Mouse (Mus musculus) midbrain, embryonic 13.5 days (tissue): Measurements from ENCODE around the gene Slc22a12. TPM values are rescaled to one million over a fixed set of nuclear protein-coding genes. Genes with fewer than 3 reads are reported as not detected.

Experiments
- ATAC-seq: fragments of 200-750 bp; cut with Nextera tagmentation; 2 replicates; pipeline ENCODE4 v1.8.0; 2017; ENCODE audit warnings: mild to moderate bottlenecking, moderate TSS enrichment, moderate library complexity
- H3K27ac ChIP-seq: fragments of 300-500 bp; sonication (generic); 2 replicates; pipeline ENCODE4 v1.5.1; 2015; ENCODE audit warnings: inconsistent platforms, mild to moderate bottlenecking, moderate library complexity
- H3K27me3 ChIP-seq: fragments of 300-500 bp; sonication (generic); 2 replicates; pipeline ENCODE4 v1.6.1; 2015; ENCODE audit warnings: mild to moderate bottlenecking, inconsistent platforms
- H3K36me3 ChIP-seq: fragments of 300-500 bp; sonication (generic); 2 replicates; pipeline ENCODE4 v1.6.1; 2015; ENCODE audit warnings: mild to moderate bottlenecking, inconsistent platforms
- H3K4me1 ChIP-seq: fragments of 300-500 bp; sonication (generic); replicated peaks from 2 replicates; pipeline ENCODE4 v1.6.1; 2015; ENCODE audit warnings: inconsistent platforms
- H3K4me2 ChIP-seq: fragments of 300-500 bp; sonication (generic); replicated peaks from 2 replicates; pipeline ENCODE4 v1.6.1; 2015; ENCODE audit warnings: moderate library complexity, mild to moderate bottlenecking, inconsistent platforms
- H3K4me3 ChIP-seq: fragments of 300-500 bp; sonication (generic); replicated peaks from 2 replicates; pipeline ENCODE4 v1.5.1; 2015; ENCODE audit warnings: mild to moderate bottlenecking, inconsistent platforms
- H3K9ac ChIP-seq: fragments of 300-500 bp; sonication (generic); replicated peaks from 2 replicates; pipeline ENCODE4 v1.6.1; 2015; ENCODE audit warnings: mild to moderate bottlenecking, inconsistent platforms
- H3K9me3 ChIP-seq: fragments of 300-500 bp; sonication (generic); 2 replicates; pipeline ENCODE4 v1.6.1; 2016; ENCODE audit warnings: mild to moderate bottlenecking, inconsistent platforms
- WGBS: fragments of 180-500 bp; shearing (Covaris S2); methylation state at CpG from one replicate; pipeline ENCODE4 v1.1.7; 2015; 5-methylcytosine and 5-hydroxymethylcytosine counted together
- polyA plus RNA-seq: library from polyadenylated mRNA; unstranded; fragments of >200 nt; fragmentation: Nextera tagmentation; extraction: Ambion mirVana; gene quantifications from 2 replicates; pipeline ENCODE4 v1.2.1, GENCODE M21; 2015

Gene Slc22a12
- polyA plus RNA-seq, 1 experiment from 2014 or later: not detected

GRCm38 (mm10) chr19:6498350-6499131 is 44.3 kb downstream of the Slc22a12 start:
- no peak for ATAC-seq
- peak overlapping the region; percentile 96 for H3K27ac ChIP-seq
- H3K27me3 ChIP-seq: 0 out of 2 replicates have a peak, but pooled peaks cover 7% of the 10 kb centered on the region
- peaks cover 84% of the 10 kb centered on the region for H3K4me1 ChIP-seq
- H3K9ac ChIP-seq: peak overlapping the region; percentile 100
- H3K4me3 ChIP-seq: peak overlapping the region; percentile 89
- peak overlapping the region; percentile 94 for H3K4me2 ChIP-seq
- 4% methylated on average over 31 of the region's 38 CpGs for WGBS
- H3K9me3 ChIP-seq: no peaks in the 10 kb centered on the region
- no peaks in the 10 kb centered on the region for H3K36me3 ChIP-seq

DNA sequence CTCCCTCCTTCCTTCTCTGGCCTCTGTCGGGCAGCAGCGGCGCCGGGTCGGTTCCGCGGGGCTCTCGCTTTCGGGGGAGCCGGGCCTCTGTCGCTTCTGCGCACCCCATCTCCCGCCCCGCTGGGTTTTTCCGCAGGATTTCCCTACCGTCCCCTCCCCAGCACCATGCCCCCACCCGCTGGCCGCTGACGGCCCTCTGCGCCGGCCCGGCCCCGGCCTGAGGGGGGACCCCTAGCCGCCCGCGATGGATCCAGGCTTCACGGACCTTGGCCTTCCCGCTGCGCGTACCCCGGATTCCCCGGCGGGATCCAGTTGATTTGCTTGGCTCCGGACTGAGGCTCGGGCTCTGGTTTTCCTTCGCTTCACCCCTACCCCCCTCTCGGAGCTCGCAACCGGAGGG is 45.0 kb downstream of the Slc22a12 start:
- H3K36me3 ChIP-seq: no peaks in the 10 kb centered on the region
- H3K9ac ChIP-seq: peak overlapping the region; percentile 100
- H3K27me3 ChIP-seq: 0 out of 2 replicates have a peak, but pooled peaks cover 8% of the 10 kb centered on the region
- no peaks in the 10 kb centered on the region for H3K9me3 ChIP-seq
- peaks cover 84% of the 10 kb centered on the region for H3K4me1 ChIP-seq
- peak overlapping the region; percentile 96 for H3K27ac ChIP-seq
- ATAC-seq: peak; percentile 2; the same call in 1 of the 2 replicates
- under 1% methylated on average over 39 of the region's 39 CpGs for WGBS
- peak overlapping the region; percentile 89 for H3K4me3 ChIP-seq
- H3K4me2 ChIP-seq: peak overlapping the region; percentile 94

DNA sequence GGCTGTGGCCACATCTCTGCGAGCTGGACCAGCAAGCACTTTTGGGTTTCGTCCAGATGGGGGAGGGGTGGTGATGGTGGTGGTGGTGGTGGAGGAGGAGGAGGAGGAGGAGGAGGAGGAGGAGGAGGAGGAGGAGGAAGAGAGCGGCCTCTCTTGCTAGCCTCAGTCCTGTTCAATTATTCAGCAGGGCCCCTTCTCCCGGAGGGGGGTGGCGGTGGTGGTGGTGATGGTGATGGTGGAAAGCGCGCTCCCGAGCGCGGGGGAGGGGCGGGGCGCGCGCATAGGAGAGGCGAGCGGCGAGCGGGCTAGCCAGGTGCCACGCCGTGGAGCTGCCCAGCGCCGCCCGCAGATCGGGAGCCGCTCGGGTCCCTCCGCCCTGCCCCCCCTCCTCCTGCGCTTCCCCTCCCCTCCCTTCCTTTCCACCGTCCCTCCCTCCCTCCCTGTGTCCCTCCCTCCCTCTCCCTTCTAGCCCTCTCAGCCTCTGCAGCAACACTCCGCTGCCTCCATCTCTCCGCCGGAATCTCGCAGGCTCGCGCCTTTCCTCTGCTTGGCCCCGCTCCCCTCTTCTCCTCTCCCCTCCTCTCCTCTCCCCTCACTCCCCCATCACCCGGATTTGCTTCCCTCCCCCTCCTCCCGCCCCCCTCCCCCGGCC is 45.6 kb downstream of the Slc22a12 start:
- peaks cover 84% of the 10 kb centered on the region for H3K4me1 ChIP-seq

DNA sequence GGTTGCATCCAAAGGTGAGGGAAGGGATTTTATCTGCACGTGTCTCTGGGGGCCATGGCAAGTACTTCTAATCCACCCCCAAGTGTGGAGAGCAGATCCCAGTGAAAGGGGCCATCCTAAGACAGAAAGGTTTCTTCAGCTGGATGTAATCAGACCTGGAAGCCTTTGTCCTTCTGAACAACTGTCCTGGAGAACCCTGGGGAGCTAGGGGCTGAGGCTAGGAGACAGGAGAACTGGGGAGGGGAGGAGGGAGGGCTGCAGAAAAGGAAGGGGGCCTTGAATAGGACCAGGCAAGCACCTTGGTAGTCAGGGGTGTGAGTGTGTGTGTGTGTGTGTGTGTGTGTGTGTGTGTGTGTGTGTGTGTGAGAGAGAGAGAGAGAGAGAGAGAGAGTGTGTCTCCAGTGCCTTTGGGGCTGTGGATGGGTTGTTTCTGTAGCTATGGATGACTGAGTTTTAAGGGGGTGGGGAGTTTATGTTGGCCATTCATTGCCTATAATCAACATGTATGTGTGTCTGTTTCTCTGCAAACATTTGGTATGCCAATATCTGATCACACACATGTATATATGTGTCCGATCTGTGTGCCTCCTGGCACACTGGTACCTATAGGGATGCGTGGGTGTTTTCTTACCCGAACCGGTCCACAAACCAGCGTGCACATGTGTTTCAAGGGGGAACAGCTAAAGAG is 46.2 kb downstream of the Slc22a12 start:
- Histone ChIP-seq H3K27ac (peak overlapping the region; percentile 96), H3K36me3 (no peaks in the 10 kb centered on the region), H3K27me3 (0 out of 2 replicates have a peak, but pooled peaks cover 13% of the 10 kb centered on the region), H3K9ac (peak overlapping the region; percentile 63), H3K4me1 (peaks cover 83% of the 10 kb centered on the region), H3K4me3 (peak overlapping the region; percentile 89), H3K9me3 (no peaks in the 10 kb centered on the region), H3K4me2 (peak overlapping the region; percentile 94)
- 2% methylated on average over 6 of the region's 6 CpGs for WGBS
- ATAC-seq: peak; percentile 34

More for the DNA sequence above, 45.6 kb downstream of the Slc22a12 start:
- Histone ChIP-seq H3K36me3 (no peaks in the 10 kb centered on the region), H3K4me3 (peak overlapping the region; percentile 89), H3K27ac (peak overlapping the region; percentile 96), H3K9ac (peak overlapping the region; percentile 100), H3K27me3 (0 out of 2 replicates have a peak, but pooled peaks cover 12% of the 10 kb centered on the region), H3K4me2 (peak overlapping the region; percentile 94), H3K9me3 (no peaks in the 10 kb centered on the region)
- 0% methylated on average over 16 of the region's 39 CpGs for WGBS
- ATAC-seq: peak; percentile 73

GRCm38 (mm10) chr19:6495714-6496113 is 47.1 kb downstream of the Slc22a12 start:
- no peak overlapping the region for H3K4me3 ChIP-seq
- no peak overlapping the region; the same call in 1 of the 2 replicates for H3K4me2 ChIP-seq
- WGBS: 32% methylated on average over 8 of the region's 8 CpGs
- peak overlapping the region; percentile 96 for H3K27ac ChIP-seq
- peaks cover 75% of the 10 kb centered on the region for H3K4me1 ChIP-seq
- no peaks in the 10 kb centered on the region for H3K9me3 ChIP-seq
- peaks cover under 1% of the 10 kb centered on the region; the same call in 1 of the 2 replicates for H3K36me3 ChIP-seq
- H3K27me3 ChIP-seq: 0 out of 2 replicates have a peak, but pooled peaks cover 13% of the 10 kb centered on the region
- H3K9ac ChIP-seq: peak overlapping the region; percentile 36; the same call in 1 of the 2 replicates
- ATAC-seq: no peak

GRCm38 (mm10) chr19:6494504-6495170 is 48.2 kb downstream of the Slc22a12 start:
- peaks cover 3% of the 10 kb centered on the region; the same call in 1 of the 2 replicates for H3K36me3 ChIP-seq
- H3K27me3 ChIP-seq: peaks cover 18% of the 10 kb centered on the region; the same call in 1 of the 2 replicates
- H3K4me1 ChIP-seq: peaks cover 64% of the 10 kb centered on the region
- no peaks in the 10 kb centered on the region for H3K9me3 ChIP-seq
- WGBS: 69% methylated on average over 18 of the region's 18 CpGs
- ATAC-seq: no peak
- peak overlapping the region; percentile 36; the same call in 1 of the 2 replicates for H3K9ac ChIP-seq
- H3K27ac ChIP-seq: peak overlapping the region; percentile 14; the same call in 1 of the 2 replicates
- no peak overlapping the region for H3K4me2 ChIP-seq
- no peak overlapping the region for H3K4me3 ChIP-seq

GRCm38 (mm10) chr19:6494032-6494431 is 48.8 kb downstream of the Slc22a12 start:
- H3K9me3 ChIP-seq: no peaks in the 10 kb centered on the region
- H3K4me2 ChIP-seq: no peak overlapping the region
- H3K4me1 ChIP-seq: peaks cover 63% of the 10 kb centered on the region
- H3K36me3 ChIP-seq: peaks cover 3% of the 10 kb centered on the region; the same call in 1 of the 2 replicates
- no peak overlapping the region for H3K27ac ChIP-seq
- WGBS: 57% methylated on average over 5 of the region's 7 CpGs
- H3K4me3 ChIP-seq: no peak overlapping the region
- H3K27me3 ChIP-seq: peaks cover 18% of the 10 kb centered on the region; the same call in 1 of the 2 replicates
- ATAC-seq: no peak
- H3K9ac ChIP-seq: no peak overlapping the region

GRCm38 (mm10) chr19:6493219-6493618 is 49.6 kb downstream of the Slc22a12 start:
- Histone ChIP-seq H3K9ac (no peak overlapping the region), H3K9me3 (no peaks in the 10 kb centered on the region), H3K4me3 (no peak overlapping the region), H3K27ac (no peak overlapping the region), H3K36me3 (peaks cover 3% of the 10 kb centered on the region; the same call in 1 of the 2 replicates), H3K4me1 (peaks cover 56% of the 10 kb centered on the region), H3K4me2 (no peak overlapping the region), H3K27me3 (peaks cover 18% of the 10 kb centered on the region; the same call in 1 of the 2 replicates)
- 79% methylated on average over 7 of the region's 7 CpGs for WGBS
- no peak for ATAC-seq

GRCm38 (mm10) chr19:6492124-6492523 is 50.7 kb downstream of the Slc22a12 start:
- H3K27ac ChIP-seq: no peak overlapping the region
- no peak overlapping the region for H3K4me2 ChIP-seq
- H3K36me3 ChIP-seq: peaks cover 3% of the 10 kb centered on the region; the same call in 1 of the 2 replicates
- H3K27me3 ChIP-seq: peaks cover 18% of the 10 kb centered on the region; the same call in 1 of the 2 replicates
- H3K9me3 ChIP-seq: no peaks in the 10 kb centered on the region
- H3K9ac ChIP-seq: 0 out of 2 replicates have a peak overlapping the region, but pooled peaks have one; percentile 28
- peaks cover 56% of the 10 kb centered on the region for H3K4me1 ChIP-seq
- WGBS: 20% methylated on average over 12 of the region's 12 CpGs
- no peak overlapping the region for H3K4me3 ChIP-seq
- no peak for ATAC-seq

GRCm38 (mm10) chr19:6491538-6491937 is 51.3 kb downstream of the Slc22a12 start:
- H3K36me3 ChIP-seq: peaks cover 3% of the 10 kb centered on the region; the same call in 1 of the 2 replicates
- no peak overlapping the region for H3K4me2 ChIP-seq
- peaks cover 18% of the 10 kb centered on the region; the same call in 1 of the 2 replicates for H3K27me3 ChIP-seq
- no peak for ATAC-seq
- H3K9me3 ChIP-seq: no peaks in the 10 kb centered on the region
- WGBS: 82% methylated on average over 8 of the region's 8 CpGs
- peaks cover 52% of the 10 kb centered on the region for H3K4me1 ChIP-seq
- H3K9ac ChIP-seq: no peak overlapping the region
- no peak overlapping the region for H3K27ac ChIP-seq
- H3K4me3 ChIP-seq: no peak overlapping the region

GRCm38 (mm10) chr19:6489030-6489429 is 53.8 kb downstream of the Slc22a12 start:
- under 1% methylated on average over 4 of the region's 4 CpGs for WGBS
- Histone ChIP-seq H3K27ac (no peak overlapping the region), H3K4me3 (no peak overlapping the region), H3K9ac (no peak overlapping the region), H3K9me3 (no peaks in the 10 kb centered on the region), H3K36me3 (peaks cover 16% of the 10 kb centered on the region; the same call in 1 of the 2 replicates), H3K4me2 (no peak overlapping the region), H3K4me1 (peaks cover 31% of the 10 kb centered on the region), H3K27me3 (peaks cover 11% of the 10 kb centered on the region; the same call in 1 of the 2 replicates)
- peak; percentile 59 for ATAC-seq
